ENCODE assay signal across 8 mouse cellular contexts in the genomic region with DNA sequence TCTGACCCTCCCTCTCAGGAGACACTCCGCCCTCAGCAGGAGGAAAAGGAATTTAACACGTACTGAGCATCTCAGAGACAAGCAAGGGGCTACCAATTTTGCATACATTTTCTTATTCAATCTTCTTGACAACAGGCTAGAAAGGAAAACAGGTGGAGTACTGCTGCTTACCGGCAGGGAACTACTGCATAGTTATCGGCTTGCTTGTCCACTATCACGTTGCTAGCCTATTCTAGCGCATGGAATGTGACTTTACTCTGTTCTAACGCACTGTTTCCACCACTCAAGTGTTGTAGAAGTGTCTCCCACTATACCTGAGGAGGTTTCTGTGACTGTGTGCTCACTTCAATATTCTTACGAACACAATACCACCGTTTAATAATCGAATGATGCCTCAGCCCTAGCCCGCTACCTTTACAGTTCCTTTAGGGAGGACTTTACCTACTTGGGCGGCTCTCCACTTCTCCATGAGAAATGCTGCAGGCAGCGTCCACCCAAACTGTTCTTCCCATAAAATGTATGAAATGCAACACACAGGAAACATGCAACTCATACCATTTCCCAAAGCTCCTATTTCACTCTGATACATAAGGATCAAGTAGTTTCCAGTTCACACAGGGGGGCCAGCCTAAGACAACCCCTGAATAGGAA. TPM values are rescaled to one million over a fixed set of nuclear protein-coding genes. Genes with fewer than 3 reads are reported as not detected.
DNase-seq lines count a peak whose midpoint lies in the region; ATAC-seq and TF ChIP-seq lines count a peak whose summit lies in the region.

No protein-coding gene starts in this region.

- TF ChIP-seq POLR2A in brain, embryonic 14.5 days (IDR thresholded peaks at IDR 0.05; ENCODE audit: borderline replicate concordance, extremely low read depth, insufficient read depth, insufficient read length, poor library complexity, severe bottlenecking) = no peak

- DNase-seq in layer of hippocampus, adult 18-20 months (ENCODE audit: low spot score in 2 of 2) = peak; percentile 2 to 11
- DNase-seq in layer of hippocampus, adult 9-11 months = no peak
- peak; percentile 68 for DNase-seq in brain, embryonic 14.5 days (ENCODE audit: low read depth)
- peak; percentile 63 for DNase-seq in midbrain, postnatal 0 days (ENCODE audit: low spot score)
- DNase-seq in ovary, postnatal 14 days (ENCODE audit: low spot score) = no peak

- TF ChIP-seq CTCF in brain, embryonic 14.5 days (IDR thresholded peaks at IDR 0.05; ENCODE audit: borderline replicate concordance, extremely low read depth, insufficient read depth, insufficient read length) = peak; percentile 37; the same call in 1 of the 2 replicates
- peak; percentile 69 for TF ChIP-seq CTCF in midbrain, postnatal 0 days (IDR thresholded peaks at IDR 0.05)

- H3K4me1 ChIP-seq in forebrain, embryonic 12.5 days = peaks cover 13% of the 10 kb centered on the region
- H3K4me1 ChIP-seq in hindbrain, embryonic 15.5 days (replicated peaks) = peaks cover 17% of the 10 kb centered on the region
- H3K4me1 ChIP-seq in limb, embryonic 13.5 days = peaks cover 5% of the 10 kb centered on the region
- H3K4me1 ChIP-seq in midbrain, postnatal 0 days (ENCODE audit: insufficient read depth, low read length) = no peaks in the 10 kb centered on the region

- H3K36me3 ChIP-seq in forebrain, embryonic 12.5 days (replicated peaks) = 0 out of 2 replicates have a peak, but pooled peaks cover 10% of the 10 kb centered on the region
- H3K36me3 ChIP-seq in hindbrain, embryonic 15.5 days = peaks cover 4% of the 10 kb centered on the region; the same call in 1 of the 2 replicates
- peaks cover 16% of the 10 kb centered on the region for H3K36me3 ChIP-seq in limb, embryonic 13.5 days
- no peaks in the 10 kb centered on the region for H3K36me3 ChIP-seq in midbrain, postnatal 0 days (ENCODE audit: insufficient read depth, low read length)

- H3K27ac ChIP-seq in forebrain, embryonic 12.5 days = peak overlapping the region; percentile 97
- peak overlapping the region; percentile 99 for H3K27ac ChIP-seq in hindbrain, embryonic 15.5 days (replicated peaks)
- peak overlapping the region; percentile 91 for H3K27ac ChIP-seq in limb, embryonic 13.5 days
- peak overlapping the region; percentile 95 for H3K27ac ChIP-seq in midbrain, postnatal 0 days (ENCODE audit: low read depth, low read length)

- ATAC-seq in forebrain, embryonic 12.5 days (ENCODE audit: low FRiP score) = no peak
- ATAC-seq in hindbrain, embryonic 15.5 days (ENCODE audit: low FRiP score, low read depth) = no peak
- no peak for ATAC-seq in limb, embryonic 13.5 days (ENCODE audit: low FRiP score, low read depth)
- ATAC-seq in midbrain, postnatal 0 days (ENCODE audit: low FRiP score) = peak; percentile 52; the same call in 1 of the 2 replicates

- H3K4me3 ChIP-seq in forebrain, embryonic 12.5 days (replicated peaks) = peak overlapping the region; percentile 97
- peak overlapping the region; percentile 99 for H3K4me3 ChIP-seq in hindbrain, embryonic 15.5 days
- peak overlapping the region; percentile 86 for H3K4me3 ChIP-seq in limb, embryonic 13.5 days
- H3K4me3 ChIP-seq in midbrain, postnatal 0 days (ENCODE audit: low read depth, low read length) = peak overlapping the region; percentile 98

- peak overlapping the region; percentile 96 for H3K9ac ChIP-seq in forebrain, embryonic 12.5 days
- peak overlapping the region; percentile 100 for H3K9ac ChIP-seq in hindbrain, embryonic 15.5 days
- H3K9ac ChIP-seq in limb, embryonic 13.5 days = peak overlapping the region; percentile 93
- H3K9ac ChIP-seq in midbrain, postnatal 0 days (replicated peaks; ENCODE audit: low read length, poor library complexity, severe bottlenecking) = peak overlapping the region; percentile 99

- WGBS in forebrain, embryonic 12.5 days = 2% methylated on average over 13 of the region's 13 CpGs
- WGBS in hindbrain, embryonic 15.5 days = 1% methylated on average over 13 of the region's 13 CpGs
- 2% methylated on average over 13 of the region's 13 CpGs for WGBS in limb, embryonic 13.5 days
- WGBS in midbrain, postnatal 0 days = 1% methylated on average over 13 of the region's 13 CpGs

- H3K9me3 ChIP-seq in forebrain, embryonic 12.5 days = 0 out of 2 replicates have a peak, but pooled peaks cover 5% of the 10 kb centered on the region
- 0 out of 2 replicates have a peak, but pooled peaks cover 4% of the 10 kb centered on the region for H3K9me3 ChIP-seq in hindbrain, embryonic 15.5 days
- peaks cover 3% of the 10 kb centered on the region; the same call in 1 of the 2 replicates for H3K9me3 ChIP-seq in limb, embryonic 13.5 days
- no peaks in the 10 kb centered on the region for H3K9me3 ChIP-seq in midbrain, postnatal 0 days (ENCODE audit: low read length)

- H3K27me3 ChIP-seq in forebrain, embryonic 12.5 days = 0 out of 2 replicates have a peak, but pooled peaks cover 3% of the 10 kb centered on the region
- H3K27me3 ChIP-seq in hindbrain, embryonic 15.5 days = no peaks in the 10 kb centered on the region
- no peaks in the 10 kb centered on the region for H3K27me3 ChIP-seq in limb, embryonic 13.5 days
- no peaks in the 10 kb centered on the region for H3K27me3 ChIP-seq in midbrain, postnatal 0 days (ENCODE audit: insufficient read depth, low read length)

- H3K4me2 ChIP-seq in forebrain, embryonic 12.5 days = peak overlapping the region; percentile 82
- peak overlapping the region; percentile 78 for H3K4me2 ChIP-seq in hindbrain, embryonic 15.5 days
- H3K4me2 ChIP-seq in limb, embryonic 13.5 days (replicated peaks) = peak overlapping the region; percentile 84
- H3K4me2 ChIP-seq in midbrain, postnatal 0 days (ENCODE audit: low read depth, low read length, poor library complexity, severe bottlenecking) = peak overlapping the region; percentile 68

RNA-seq across cellular contexts. Expression of gene Raph1, which starts 1.5 kb away (rescaled TPM):
- total RNA-seq in layer of hippocampus, adult 18-20 months (2021) = 10 to 100 TPM; 50.6 to 54.3 TPM
- 20.7 and 34.2 TPM in 2 replicates for polyA plus RNA-seq in brain, embryonic 14.5 days (2012; rRNA removed)
- polyA plus RNA-seq in forebrain, embryonic 12.5 days (2016; fragmentation: Nextera tagmentation; extraction: Ambion mirVana) = 22.5 and 27.9 TPM in 2 replicates
- polyA plus RNA-seq in hindbrain, embryonic 15.5 days (2015; fragmentation: Nextera tagmentation; extraction: Ambion mirVana) = 25.5 and 26.2 TPM in 2 replicates
- 20.6 and 21.3 TPM in 2 replicates for polyA plus RNA-seq in limb, embryonic 13.5 days (2015; fragmentation: Nextera tagmentation; extraction: Ambion mirVana)
- total RNA-seq in midbrain, postnatal 0 days (2014; rRNA removed) = 40.3 and 48.0 TPM in 2 replicates
- 12.9 and 15.6 TPM in 2 replicates for polyA plus RNA-seq in midbrain, postnatal 0 days (2015; fragmentation: Nextera tagmentation; extraction: Ambion mirVana)

Comparison
In these comparisons a context has a peak if more than half of its experiments do, and no peak if none do; other contexts are left out.
1. DNase-seq: peak in layer of hippocampus, adult 18-20 months (2 of 2), brain, embryonic 14.5 days (single experiment) and midbrain, postnatal 0 days (single experiment); none in layer of hippocampus, adult 9-11 months (single experiment) and ovary, postnatal 14 days (single experiment).
2. Peak in every context shown above with its lines, with median percentiles within 50 percentile points of each other: H3K27ac ChIP-seq, H3K4me2 ChIP-seq, H3K4me3 ChIP-seq and H3K9ac ChIP-seq.